Mouse (Mus musculus): Measurements from ENCODE around the gene Gli3. TPM values are rescaled to one million over a fixed set of nuclear protein-coding genes. Genes with fewer than 3 reads are reported as not detected.

Gene Gli3
- total RNA-seq, 2 experiments from 2014 or later, result 18.9 to 19.5 TPM

- no peak for DNase-seq (ENCODE audit: low spot score in 2 of 2)
Measured at GRCm38 (mm10) chr13:15550027-15550602, 87.1 kb downstream of the Gli3 start.

- no peak for DNase-seq (ENCODE audit: low spot score in 2 of 2)
Measured at GRCm38 (mm10) chr13:15550731-15551130, 87.7 kb downstream of the Gli3 start.

GRCm38 (mm10) chr13:15552009-15552408 lies 89.0 kb downstream of the Gli3 start:
- no peak for DNase-seq (ENCODE audit: low spot score in 2 of 2)

GRCm38 (mm10) chr13:15556646-15557098 lies 93.6 kb downstream of the Gli3 start:
- DNase-seq (ENCODE audit: low spot score in 2 of 2), result no peak

- no peak for DNase-seq (ENCODE audit: low spot score in 2 of 2)
Measured at GRCm38 (mm10) chr13:15561441-15561840, 98.4 kb downstream of the Gli3 start.

GRCm38 (mm10) chr13:15570908-15571568 lies 108.0 kb downstream of the Gli3 start:
- DNase-seq (ENCODE audit: low spot score in 2 of 2), result no peak

GRCm38 (mm10) chr13:15577133-15577917 lies 114.3 kb downstream of the Gli3 start:
- DNase-seq (ENCODE audit: low spot score in 2 of 2), result no peak

GRCm38 (mm10) chr13:15580458-15580857 lies 117.4 kb downstream of the Gli3 start:
- DNase-seq (ENCODE audit: low spot score in 2 of 2), result no peak

- DNase-seq (ENCODE audit: low spot score in 2 of 2), result no peak
Measured at GRCm38 (mm10) chr13:15585941-15586340, 122.9 kb downstream of the Gli3 start.

- no peak for DNase-seq (ENCODE audit: low spot score in 2 of 2)
Measured at GRCm38 (mm10) chr13:15588278-15589272, 125.5 kb downstream of the Gli3 start.

GRCm38 (mm10) chr13:15590326-15590933 lies 127.4 kb downstream of the Gli3 start:
- DNase-seq (ENCODE audit: low spot score in 2 of 2), result no peak

- DNase-seq (ENCODE audit: low spot score in 2 of 2), result no peak
Measured at GRCm38 (mm10) chr13:15596667-15597066, 133.6 kb downstream of the Gli3 start.

GRCm38 (mm10) chr13:15599741-15600140 lies 136.7 kb downstream of the Gli3 start:
- DNase-seq (ENCODE audit: low spot score in 2 of 2), result no peak

GRCm38 (mm10) chr13:15602161-15602560 lies 139.1 kb downstream of the Gli3 start:
- DNase-seq (ENCODE audit: low spot score in 2 of 2), result no peak

- no peak for DNase-seq (ENCODE audit: low spot score in 2 of 2)
Measured at GRCm38 (mm10) chr13:15602677-15603221, 139.7 kb downstream of the Gli3 start.

GRCm38 (mm10) chr13:15604074-15604473 lies 141.0 kb downstream of the Gli3 start:
- no peak for DNase-seq (ENCODE audit: low spot score in 2 of 2)

- DNase-seq (ENCODE audit: low spot score in 2 of 2), result no peak
Measured at GRCm38 (mm10) chr13:15617423-15617822, 154.4 kb downstream of the Gli3 start.

- DNase-seq (ENCODE audit: low spot score in 2 of 2), result no peak
Measured at GRCm38 (mm10) chr13:15618051-15618692, 155.1 kb downstream of the Gli3 start.

- no peak for DNase-seq (ENCODE audit: low spot score in 2 of 2)
Measured at GRCm38 (mm10) chr13:15621009-15621408, 158.0 kb downstream of the Gli3 start.
